Mouse (Mus musculus) testis, adult 2 months (tissue): ENCODE data around the gene Foxa2. TPM values are rescaled to one million over a fixed set of nuclear protein-coding genes. Genes with fewer than 3 reads are reported as not detected.

Experiments
- H3K27ac ChIP-seq: fragments of 200-500 bp; 2 replicates; pipeline ENCODE4 v1.5.1; 2012; ENCODE audit warnings: low read depth, low read length; ENCODE audit not compliant: control insufficient read depth, insufficient read depth
- H3K27me3 ChIP-seq: fragments of 200-500 bp; 2 replicates; pipeline ENCODE4 v1.6.1; 2012; ENCODE audit warnings: mild to moderate bottlenecking, low read length, moderate library complexity; ENCODE audit not compliant: control insufficient read depth, insufficient read depth
- H3K36me3 ChIP-seq: fragments of 200-500 bp; 2 replicates; pipeline ENCODE4 v1.6.1; 2012; ENCODE audit warnings: mild to moderate bottlenecking, low read length; ENCODE audit not compliant: control insufficient read depth, insufficient read depth
- H3K4me1 ChIP-seq: fragments of 200-500 bp; 2 replicates; pipeline ENCODE4 v1.6.1; 2012; ENCODE audit warnings: low read length; ENCODE audit not compliant: control insufficient read depth, insufficient read depth
- H3K4me3 ChIP-seq: fragments of 200-500 bp; 2 replicates; pipeline ENCODE4 v1.5.1; 2012; ENCODE audit warnings: low read depth, mild to moderate bottlenecking, low read length, moderate library complexity, mixed read lengths; ENCODE audit not compliant: control insufficient read depth
- CTCF ChIP-seq: fragments of 200-500 bp; IDR thresholded peaks from 2 replicates; pipeline ENCODE4 v1.5.1; 2012; ENCODE audit warnings: low read depth, mild to moderate bottlenecking, inconsistent platforms, low read length, moderate library complexity; ENCODE audit not compliant: control insufficient read depth, insufficient read depth, insufficient replicate concordance
- POLR2A ChIP-seq: fragments of 200-500 bp; IDR thresholded peaks from 2 replicates; pipeline ENCODE4 v1.6.1; 2012; ENCODE audit warnings: low read depth, mild to moderate bottlenecking, inconsistent platforms, low read length, moderate library complexity; ENCODE audit not compliant: control insufficient read depth
- polyA plus RNA-seq: library from polyadenylated mRNA; depleted of rRNA; stranded (reverse); fragments of >200 nt; gene quantifications from 2 replicates; pipeline ENCODE4 v1.2.3, GENCODE M21; 2012

Foxa2 gene
- polyA plus RNA-seq, 1 experiment, result 0.23 TPM

DNA sequence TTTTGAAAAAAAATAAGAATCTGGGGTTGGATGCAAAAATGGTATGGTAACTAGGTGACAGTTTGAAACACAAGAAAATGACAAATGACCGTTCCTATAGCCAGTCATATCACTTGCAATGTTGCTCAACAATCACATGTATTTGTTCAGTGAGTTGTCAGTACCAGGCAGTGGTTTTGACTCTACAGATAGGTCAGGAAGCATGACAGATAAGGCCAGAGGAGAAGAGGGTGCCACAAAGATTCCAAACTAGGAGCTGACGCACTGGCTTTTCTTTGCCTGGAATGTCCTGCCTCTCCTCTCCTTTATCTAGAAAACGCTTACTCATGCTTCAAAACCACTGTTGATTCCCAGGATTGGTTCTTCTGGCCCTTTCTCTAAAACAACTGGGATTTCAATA is 33.4 kb downstream of the Foxa2 start:
- no peak overlapping the region for H3K27ac ChIP-seq
- no peaks in the 10 kb centered on the region for H3K4me1 ChIP-seq
- H3K36me3 ChIP-seq, result no peaks in the 10 kb centered on the region
- H3K27me3 ChIP-seq, result no peaks in the 10 kb centered on the region
- no peak overlapping the region for H3K4me3 ChIP-seq
- TF ChIP-seq CTCF, result no peak
- TF ChIP-seq POLR2A, result no peak

- H3K4me3 ChIP-seq, result no peak overlapping the region
- no peak for TF ChIP-seq CTCF
- TF ChIP-seq POLR2A, result no peak
- H3K27me3 ChIP-seq, result no peaks in the 10 kb centered on the region
- H3K27ac ChIP-seq, result no peak overlapping the region
- H3K36me3 ChIP-seq, result no peaks in the 10 kb centered on the region
- H3K4me1 ChIP-seq, result no peaks in the 10 kb centered on the region
Observed at GRCm38 (mm10) chr2:148009049-148009448, 37.7 kb downstream of the Foxa2 start.

GRCm38 (mm10) chr2:148004554-148005521 is 41.9 kb downstream of the Foxa2 start:
- Histone ChIP-seq H3K36me3 (no peaks in the 10 kb centered on the region), H3K4me1 (no peaks in the 10 kb centered on the region), H3K27ac (no peak overlapping the region), H3K27me3 (no peaks in the 10 kb centered on the region), H3K4me3 (no peak overlapping the region)
- TF ChIP-seq POLR2A (no peak), CTCF (no peak)

DNA sequence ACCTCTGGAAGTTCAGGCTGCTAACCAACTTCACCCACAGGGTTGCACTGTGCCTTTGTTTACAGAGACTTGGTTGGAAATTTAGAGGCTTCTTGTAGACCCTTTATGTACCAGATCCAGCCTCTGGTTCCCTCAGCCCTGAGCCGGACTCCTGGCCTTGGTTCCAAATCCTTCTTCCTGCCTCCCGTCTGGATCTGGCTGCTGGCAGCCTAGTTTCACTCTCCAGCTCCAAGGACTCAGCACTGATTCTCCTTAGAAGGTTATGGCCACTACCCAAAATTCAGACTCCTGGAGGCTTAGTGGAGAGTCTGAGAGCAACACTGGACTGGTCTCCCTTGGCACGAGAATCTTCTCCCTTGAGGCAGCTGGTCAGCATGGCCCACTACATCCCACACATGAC is 43.3 kb downstream of the Foxa2 start:
- TF ChIP-seq CTCF (no peak), POLR2A (no peak)
- Histone ChIP-seq H3K27ac (no peak overlapping the region), H3K4me3 (no peak overlapping the region), H3K4me1 (no peaks in the 10 kb centered on the region), H3K27me3 (no peaks in the 10 kb centered on the region), H3K36me3 (no peaks in the 10 kb centered on the region)

- TF ChIP-seq POLR2A, result no peak
- no peak for TF ChIP-seq CTCF
Observed at GRCm38 (mm10) chr2:147998206-147998966, 48.4 kb downstream of the Foxa2 start.

DNA sequence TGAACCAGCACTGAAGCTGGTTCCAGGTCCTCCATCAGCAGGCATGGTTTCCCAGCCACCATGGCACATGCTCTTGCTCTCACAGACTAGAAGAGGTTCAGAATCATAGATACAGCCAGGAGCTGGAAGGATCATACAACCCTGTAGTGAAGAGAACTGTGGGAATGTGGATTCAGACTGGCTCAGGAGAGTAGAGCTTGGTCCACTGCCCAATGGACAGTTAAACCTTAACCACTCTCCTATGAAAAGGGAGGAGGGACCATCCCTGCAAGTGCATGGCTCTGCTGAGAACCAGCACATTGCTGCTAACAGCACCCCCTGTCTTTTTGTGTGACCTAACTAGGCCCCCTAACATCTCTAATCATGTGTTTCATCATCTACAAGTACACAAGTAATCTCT is 50.0 kb downstream of the Foxa2 start:
- TF ChIP-seq CTCF (no peak), POLR2A (no peak)
- Histone ChIP-seq H3K36me3 (no peaks in the 10 kb centered on the region), H3K4me3 (no peak overlapping the region), H3K4me1 (no peaks in the 10 kb centered on the region), H3K27me3 (no peaks in the 10 kb centered on the region), H3K27ac (no peak overlapping the region)

More at GRCm38 (mm10) chr2:147998206-147998966, 48.4 kb downstream of the Foxa2 start:
- Histone ChIP-seq H3K27me3 (no peaks in the 10 kb centered on the region), H3K36me3 (no peaks in the 10 kb centered on the region), H3K27ac (no peak overlapping the region), H3K4me3 (no peak overlapping the region), H3K4me1 (no peaks in the 10 kb centered on the region)

GRCm38 (mm10) chr2:147993821-147994220 is 52.9 kb downstream of the Foxa2 start:
- H3K27ac ChIP-seq, result no peak overlapping the region
- H3K4me1 ChIP-seq, result no peaks in the 10 kb centered on the region

More at GRCm38 (mm10) chr2:147993821-147994220, 52.9 kb downstream of the Foxa2 start:
- Histone ChIP-seq H3K4me3 (no peak overlapping the region), H3K36me3 (no peaks in the 10 kb centered on the region), H3K27me3 (no peaks in the 10 kb centered on the region)
- TF ChIP-seq CTCF (no peak), POLR2A (no peak)
